Comparison of ENCODE assay signal across 10 mouse cellular contexts in the genomic region with DNA sequence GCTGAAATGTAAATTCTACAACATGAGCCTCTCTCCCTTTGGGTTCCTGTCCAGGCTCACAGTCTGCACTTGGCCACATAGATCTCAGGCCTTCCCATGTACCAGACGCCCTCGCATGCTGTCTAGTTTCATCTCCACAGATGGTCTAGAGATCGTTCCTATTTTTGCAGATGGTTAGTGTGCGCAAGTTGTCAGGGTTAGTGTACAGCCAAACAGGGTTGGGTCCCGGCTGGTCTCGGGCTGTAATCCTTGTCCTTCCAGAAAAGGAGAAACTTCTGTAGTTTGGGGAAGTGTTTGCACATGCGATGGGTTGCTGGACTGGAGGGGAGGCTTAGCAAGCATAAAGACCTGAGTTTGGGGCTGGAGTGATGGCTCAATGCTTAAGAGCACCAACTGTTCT. TPM values are rescaled to one million over a fixed set of nuclear protein-coding genes. Genes with fewer than 3 reads are reported as not detected.
A peak's percentile ranks its signal among the peaks of the same experiment; 100 is the strongest.
DNase-seq lines count a peak whose midpoint lies in the region; ATAC-seq lines count a peak whose summit lies in the region.
"Had no signal": no experiment of that assay in that cellular context is flagged by ENCODE, and none has a peak within 500 bp of the region (broad histone marks: within the 10 kb centered on the region; RNA-seq: fewer than 3 reads in every experiment).

No protein-coding gene starts in this region.

- ATAC-seq in embryonic facial prominence, embryonic 13.5 days (ENCODE audit: insufficient number of reproducible peaks, insufficient read depth, low FRiP score, low TSS enrichment, low read depth), result no peak
- no peak for ATAC-seq in hindbrain, embryonic 15.5 days (ENCODE audit: low FRiP score, low read depth)
- no peak for ATAC-seq in midbrain, embryonic 16.5 days
- ATAC-seq in cerebellum, adult (ENCODE audit: insufficient number of reproducible peaks, low FRiP score, low TSS enrichment), result no peak

- intact Hi-C loops in heart, postnatal 36 days (cut with DNase I), result no loop called here

- no peaks in the 10 kb centered on the region for H3K27me3 ChIP-seq in embryonic facial prominence, embryonic 13.5 days
- no peaks in the 10 kb centered on the region for H3K27me3 ChIP-seq in hindbrain, embryonic 15.5 days
- H3K27me3 ChIP-seq in midbrain, embryonic 16.5 days (ENCODE audit: control insufficient read depth, insufficient read depth, low read depth, low read length), result no peaks in the 10 kb centered on the region

- H3K9ac ChIP-seq in embryonic facial prominence, embryonic 13.5 days, result no peak overlapping the region
- no peak overlapping the region for H3K9ac ChIP-seq in hindbrain, embryonic 15.5 days
- H3K9ac ChIP-seq in midbrain, embryonic 16.5 days (ENCODE audit: low read depth, low read length), result no peak overlapping the region

- peak overlapping the region; percentile 22; the same call in 1 of the 2 replicates for H3K27ac ChIP-seq in embryonic facial prominence, embryonic 13.5 days
- peak overlapping the region; percentile 82 for H3K27ac ChIP-seq in hindbrain, embryonic 15.5 days (replicated peaks)
- peak overlapping the region; percentile 85 for H3K27ac ChIP-seq in midbrain, embryonic 16.5 days (ENCODE audit: low read length)
- H3K27ac ChIP-seq: heart, adult 2 months had no signal

- no peak overlapping the region for H3K4me2 ChIP-seq in embryonic facial prominence, embryonic 13.5 days
- peak overlapping the region; percentile 50 for H3K4me2 ChIP-seq in hindbrain, embryonic 15.5 days
- H3K4me2 ChIP-seq in midbrain, embryonic 16.5 days (ENCODE audit: low read length), result peak overlapping the region; percentile 60

- peak; percentile 12 for DNase-seq in cerebellum, adult 11-12 months
- DNase-seq in cerebellum, postnatal 36 days, result no peak
- DNase-seq in testis, postnatal 10 days (ENCODE audit: low spot score), result no peak
- no peak for DNase-seq in heart, postnatal 36 days
- DNase-seq: heart, adult 2 months; lung, postnatal 10 days had no signal

- H3K9me3 ChIP-seq in embryonic facial prominence, embryonic 13.5 days, result no peaks in the 10 kb centered on the region
- H3K9me3 ChIP-seq in hindbrain, embryonic 15.5 days, result no peaks in the 10 kb centered on the region
- H3K9me3 ChIP-seq in midbrain, embryonic 16.5 days (replicated peaks; ENCODE audit: control insufficient read depth, low read length, poor library complexity, severe bottlenecking), result no peaks in the 10 kb centered on the region

- 0 out of 2 replicates have a peak, but pooled peaks cover 3% of the 10 kb centered on the region for H3K36me3 ChIP-seq in embryonic facial prominence, embryonic 13.5 days
- H3K36me3 ChIP-seq in hindbrain, embryonic 15.5 days, result no peaks in the 10 kb centered on the region
- no peaks in the 10 kb centered on the region; the same call in 1 of the 2 replicates for H3K36me3 ChIP-seq in midbrain, embryonic 16.5 days (ENCODE audit: control insufficient read depth, insufficient read depth, low read length)

- WGBS in embryonic facial prominence, embryonic 13.5 days, result 90% methylated on average over 7 of the region's 7 CpGs
- 86% methylated on average over 7 of the region's 7 CpGs for WGBS in hindbrain, embryonic 15.5 days
- WGBS in midbrain, embryonic 16.5 days, result 90% methylated on average over 7 of the region's 7 CpGs

- H3K4me1 ChIP-seq in embryonic facial prominence, embryonic 13.5 days, result peaks cover 73% of the 10 kb centered on the region
- peaks cover 80% of the 10 kb centered on the region for H3K4me1 ChIP-seq in hindbrain, embryonic 15.5 days (replicated peaks)
- peaks cover 64% of the 10 kb centered on the region for H3K4me1 ChIP-seq in midbrain, embryonic 16.5 days (ENCODE audit: control insufficient read depth, insufficient read depth, low read length)

- no peak overlapping the region for H3K4me3 ChIP-seq in embryonic facial prominence, embryonic 13.5 days
- H3K4me3 ChIP-seq in hindbrain, embryonic 15.5 days, result no peak overlapping the region
- H3K4me3 ChIP-seq in midbrain, embryonic 16.5 days (ENCODE audit: low read depth, low read length), result peak overlapping the region; percentile 5; the same call in 1 of the 2 replicates
- H3K4me3 ChIP-seq: heart, adult 2 months had no signal

RNA-seq across cellular contexts. Expression of a gene that starts 9.1 kb away (rescaled TPM):
- polyA plus RNA-seq in embryonic facial prominence, embryonic 13.5 days (2015; fragmentation: Nextera tagmentation; extraction: Ambion mirVana), result 114 TPM in 2 replicates
- 194 and 203 TPM in 2 replicates for polyA plus RNA-seq in hindbrain, embryonic 15.5 days (2015; fragmentation: Nextera tagmentation; extraction: Ambion mirVana)
- 204 and 235 TPM in 2 replicates for polyA plus RNA-seq in midbrain, embryonic 16.5 days (2015; fragmentation: Nextera tagmentation; extraction: Ambion mirVana)
- total RNA-seq in heart, postnatal 36 days (2021), result 1,000 to 10,000 TPM; 1,163 to 1,211 TPM

Comparison
In these comparisons a context has a peak if more than half of its experiments do, and no peak if none do; other contexts are left out.
1. H3K27ac ChIP-seq: peak in every context shown above with its lines; median percentile 85 in midbrain, embryonic 16.5 days; 82 in hindbrain, embryonic 15.5 days; 22 in embryonic facial prominence, embryonic 13.5 days.